Mouse (Mus musculus) spleen, adult 18-20 months (tissue): ENCODE results near the gene Apon.
A peak's percentile ranks its signal among the peaks of the same experiment; 100 is the strongest.
"Not testable (repeated sequence)": the region's sequence is repeated elsewhere in the genome, so short reads cannot be mapped to it uniquely, and the experiment has no call there.

Experiments
- DNase-seq, 2 experiments: peaks; one replicate each; pipeline ENCODE4 v3.0.0; 2022; ENCODE audit warnings: mixed read lengths in 2 of 2

Apon gene

GRCm38 (mm10) chr10:128278158-128278557 is 24.3 kb downstream of the Apon start:
- no peak for DNase-seq

GRCm38 (mm10) chr10:128280943-128281342 is 27.0 kb downstream of the Apon start:
- DNase-seq = no peak

- DNase-seq = no peak
Observed at GRCm38 (mm10) chr10:128281682-128282081, 27.8 kb downstream of the Apon start.

GRCm38 (mm10) chr10:128282886-128283450 is 29.1 kb downstream of the Apon start:
- no peak for DNase-seq

- peak in 1 of 2 experiments; percentile 68 for DNase-seq
Observed at GRCm38 (mm10) chr10:128283604-128284579, 30.0 kb downstream of the Apon start.

- DNase-seq = not testable (repeated sequence)
Observed at GRCm38 (mm10) chr10:128290594-128290993, 36.7 kb downstream of the Apon start.

GRCm38 (mm10) chr10:128296370-128297090 is 42.6 kb downstream of the Apon start:
- DNase-seq = no peak

GRCm38 (mm10) chr10:128297221-128297620 is 43.3 kb downstream of the Apon start:
- DNase-seq = no peak

GRCm38 (mm10) chr10:128297622-128298021 is 43.7 kb downstream of the Apon start:
- DNase-seq = no peak

- DNase-seq = no peak
Observed at GRCm38 (mm10) chr10:128298243-128298642, 44.3 kb downstream of the Apon start.

GRCm38 (mm10) chr10:128298702-128299171 is 44.8 kb downstream of the Apon start, which contains the start of gene Il23a:
Gene Il23a (minus strand): TSS chr10:128298752.
- DNase-seq = no peak

- DNase-seq = no peak
Observed at GRCm38 (mm10) chr10:128302357-128302756, 48.5 kb downstream of the Apon start.

GRCm38 (mm10) chr10:128302785-128303125 is 48.9 kb downstream of the Apon start:
- no peak for DNase-seq

GRCm38 (mm10) chr10:128303126-128304021 is 49.5 kb downstream of the Apon start, which contains the start of gene Pan2:
Gene Pan2 (plus strand): TSS chr10:128303335.
- DNase-seq = peak; percentile 98 to 99
